Mouse (Mus musculus): ENCODE measurements at regions not wholly inside any gene's neighbourhood (a gene's known extent, or its start where the extent isn't known, plus 50 kb on each side); places are given as distances from the start of the nearest gene placed in this dataset.

GRCm38 (mm10) chr19:52112398-52112797 lies 151.7 kb upstream of the Ins1 start:
- TF ChIP-seq CTCF (IDR thresholded peaks at IDR 0.05; ENCODE audit: low read depth) = no peak
- no peak overlapping the region for H3K9ac ChIP-seq (replicated peaks)
- 61% methylated on average over 3 of the region's 3 CpGs for WGBS (ENCODE audit: insufficient replicate concordance)
- no peak overlapping the region for H3K4me2 ChIP-seq (ENCODE audit: low read depth)
- no peaks in the 10 kb centered on the region for H3K27me3 ChIP-seq (ENCODE audit: control insufficient read depth, insufficient read depth, low read length)
- no peaks in the 10 kb centered on the region for H3K4me1 ChIP-seq (replicated peaks; ENCODE audit: control insufficient read depth in 2 of 2, insufficient read depth in 2 of 2, low read length in 1 of 2)
- H3K27ac ChIP-seq = no peak overlapping the region
- ATAC-seq (ENCODE audit: insufficient read depth) (no peak), DNase-seq (ENCODE audit: low read depth in 3 of 3, low spot score in 3 of 3) (no peak)
- no peaks in the 10 kb centered on the region for H3K36me3 ChIP-seq (replicated peaks; ENCODE audit: control insufficient read depth, insufficient read depth, low read depth)
- no peak overlapping the region for H3K4me3 ChIP-seq (ENCODE audit: insufficient read depth in 1 of 2, low read depth in 2 of 2, low read length in 2 of 2)
- no peaks in the 10 kb centered on the region for H3K9me3 ChIP-seq (ENCODE audit: control insufficient read depth, low read length)

Data from liver, embryonic 14.5 days (tissue).